Mouse (Mus musculus) hindlimb bud, embryonic 11.5 days (tissue): ENCODE results near the gene Plk5.
A peak's percentile ranks its signal among the peaks of the same experiment; 100 is the strongest.

ENCODE experiments used
- DNase-seq: peaks from one replicate; pipeline ENCODE4 v3.0.0-alpha.2; 2012; ENCODE audit warnings: low read depth, low spot score; ENCODE audit errors: extremely low spot score

Plk5 gene

GRCm38 (mm10) chr10:80355431-80355830, 828 bp upstream of the Plk5 start:
- no peak for DNase-seq

- DNase-seq: no peak
These were observed 478 bp downstream of the Plk5 start for GRCm38 (mm10) chr10:80356737-80357136.

GRCm38 (mm10) chr10:80357336-80357735, 1.1 kb downstream of the Plk5 start:
- no peak for DNase-seq

- DNase-seq: no peak
These were observed 1.9 kb downstream of the Plk5 start for GRCm38 (mm10) chr10:80357994-80358639.

GRCm38 (mm10) chr10:80363734-80364133, 7.5 kb downstream of the Plk5 start:
- no peak for DNase-seq

GRCm38 (mm10) chr10:80365736-80366135, 9.5 kb downstream of the Plk5 start:
- DNase-seq: no peak

GRCm38 (mm10) chr10:80367954-80368353, 11.7 kb downstream of the Plk5 start:
- DNase-seq: no peak

- no peak for DNase-seq
These were observed 12.1 kb downstream of the Plk5 start for GRCm38 (mm10) chr10:80368392-80368791.

- DNase-seq: no peak
These were observed 13.9 kb downstream of the Plk5 start for GRCm38 (mm10) chr10:80369995-80370747.

GRCm38 (mm10) chr10:80371411-80371966, 15.2 kb downstream of the Plk5 start:
- peak; percentile 49 for DNase-seq

GRCm38 (mm10) chr10:80371983-80372382, 15.7 kb downstream of the Plk5 start:
- DNase-seq: no peak

- DNase-seq: no peak
These were observed 16.4 kb downstream of the Plk5 start for GRCm38 (mm10) chr10:80372706-80373105.

- DNase-seq: no peak
These were observed 17.8 kb downstream of the Plk5 start for GRCm38 (mm10) chr10:80374063-80374462.

- peak; percentile 76 for DNase-seq
These were observed 19.9 kb downstream of the Plk5 start for GRCm38 (mm10) chr10:80376160-80376559.

GRCm38 (mm10) chr10:80377716-80378115, 21.5 kb downstream of the Plk5 start:
- no peak for DNase-seq

GRCm38 (mm10) chr10:80382641-80383365, 26.5 kb downstream of the Plk5 start:
- DNase-seq: no peak

GRCm38 (mm10) chr10:80383431-80383830, 27.2 kb downstream of the Plk5 start:
- DNase-seq: no peak

- no peak for DNase-seq
These were observed 27.9 kb downstream of the Plk5 start for GRCm38 (mm10) chr10:80384115-80384639.

GRCm38 (mm10) chr10:80384709-80385108, 28.4 kb downstream of the Plk5 start:
- no peak for DNase-seq

- DNase-seq: no peak
These were observed 29.1 kb downstream of the Plk5 start for GRCm38 (mm10) chr10:80385310-80385709.
